Mouse (Mus musculus): ENCODE measurements around the gene Olfr1258.
"Not testable (repeated sequence)": the region's sequence is repeated elsewhere in the genome, so short reads cannot be mapped to it uniquely, and the experiment has no call there.

Gene Olfr1258

GRCm38 (mm10) chr2:89927009-89927408 is at the start of gene Olfr1258:
Gene Olfr1258 (plus strand): TSS chr2:89927309.
- no peak for DNase-seq (ENCODE audit: low spot score in 2 of 2)

- no peak for DNase-seq (ENCODE audit: low spot score in 2 of 2)
These were observed 49.0 kb upstream of the Olfr1258 start, which contains the start of gene Olfr1257 for GRCm38 (mm10) chr2:89878137-89878536. Gene Olfr1257 (plus strand): TSS chr2:89878437.

GRCm38 (mm10) chr2:89912616-89913015 is 14.5 kb upstream of the Olfr1258 start:
- not testable (repeated sequence) for DNase-seq (ENCODE audit: low spot score in 2 of 2)

GRCm38 (mm10) chr2:89948564-89948963 is 21.5 kb downstream of the Olfr1258 start, which contains the start of gene Olfr1259:
Gene Olfr1259 (minus strand): TSS chr2:89948664.
- DNase-seq (ENCODE audit: low spot score in 2 of 2), result no peak

- DNase-seq (ENCODE audit: low spot score in 2 of 2), result no peak
These were observed 47.1 kb downstream of the Olfr1258 start, which contains the start of gene Olfr1260 for GRCm38 (mm10) chr2:89974184-89974583. Gene Olfr1260 (plus strand): TSS chr2:89974340.

GRCm38 (mm10) chr2:89977709-89978108 is 50.6 kb downstream of the Olfr1258 start:
- DNase-seq (ENCODE audit: low spot score in 2 of 2), result no peak

Measured in natural killer cell, adult 2 months (primary cell).